In genomic region chr2:78961023-78961422, GRCm38 (mm10) we compare ENCODE assay signal across 11 mouse cellular contexts.
DNase-seq lines count a peak whose midpoint lies in the region; ATAC-seq and TF ChIP-seq lines count a peak whose summit lies in the region.
"Had no signal": no experiment of that assay in that cellular context is flagged by ENCODE, and none has a peak within 500 bp of the region (broad histone marks: within the 10 kb centered on the region; RNA-seq: fewer than 3 reads in every experiment).

No protein-coding gene starts in this region.

- H3K4me1 ChIP-seq in hindbrain, postnatal 0 days (ENCODE audit: insufficient read depth, low read length): 0 out of 2 replicates have a peak, but pooled peaks cover 5% of the 10 kb centered on the region
- H3K4me1 ChIP-seq in hindbrain, embryonic 10.5 days (replicated peaks): peaks cover 16% of the 10 kb centered on the region
- peaks cover 10 to 52% of the 10 kb centered on the region in 2 experiments for H3K4me1 ChIP-seq in CH12.LX (ENCODE audit: control insufficient read depth in 1 of 2, insufficient read depth in 2 of 2)
- H3K4me1 ChIP-seq in forebrain, postnatal 0 days (ENCODE audit: insufficient read depth): no peaks in the 10 kb centered on the region
- H3K4me1 ChIP-seq in kidney, embryonic 15.5 days: no peaks in the 10 kb centered on the region
- H3K4me1 ChIP-seq: lung, embryonic 15.5 days had no signal

- WGBS in hindbrain, postnatal 0 days: 27% methylated on average over 7 of the region's 7 CpGs
- 75% methylated on average over 7 of the region's 7 CpGs for WGBS in hindbrain, embryonic 10.5 days
- 30% methylated on average over 7 of the region's 7 CpGs for WGBS in forebrain, postnatal 0 days
- 80% methylated on average over 7 of the region's 7 CpGs for WGBS in kidney, embryonic 15.5 days

- no peak overlapping the region for H3K27ac ChIP-seq in hindbrain, postnatal 0 days
- no peak overlapping the region for H3K27ac ChIP-seq in hindbrain, embryonic 10.5 days
- H3K27ac ChIP-seq in CH12.LX (ENCODE audit: insufficient read depth, low read depth): peak overlapping the region; percentile 96
- no peak overlapping the region for H3K27ac ChIP-seq in forebrain, postnatal 0 days (ENCODE audit: low read depth, low read length)
- no peak overlapping the region for H3K27ac ChIP-seq in kidney, embryonic 15.5 days
- H3K27ac ChIP-seq: lung, embryonic 15.5 days had no signal

- in situ Hi-C loops in CH12.LX (cut with MboI; ENCODE audit: low pct_ligation_motif_present, low pct_unique_long_range_greater_than_20kb, low sequenced_read_pairs): loop anchor here (5.0 to 25.0 kb wide), 3 partner anchors 101 to 401 kb away; partner anchors contain the start of gene Itga4

- H3K79me2 ChIP-seq in CH12.LX (replicated peaks; ENCODE audit: control insufficient read depth, extremely low read depth, insufficient read depth, poor library complexity, severe bottlenecking): no peaks in the 10 kb centered on the region

- no peak overlapping the region for H3K4me3 ChIP-seq in hindbrain, postnatal 0 days (ENCODE audit: low read length)
- H3K4me3 ChIP-seq in hindbrain, embryonic 10.5 days: no peak overlapping the region
- peak overlapping the region; percentile 40 to 50 (median 44) for H3K4me3 ChIP-seq in CH12.LX (replicated peaks in 1 of 3; ENCODE audit: low read depth in 2 of 3, low read length in 2 of 3, poor library complexity in 1 of 3)
- H3K4me3 ChIP-seq in forebrain, postnatal 0 days (ENCODE audit: low read depth, low read length): no peak overlapping the region
- H3K4me3 ChIP-seq in kidney, embryonic 15.5 days (replicated peaks): no peak overlapping the region
- H3K4me3 ChIP-seq: lung, embryonic 15.5 days had no signal

- dilution Hi-C loops in CH12.LX (cut with MboI; ENCODE audit: extremely low pct_ligation_motif_present, extremely low pct_unique_long_range_greater_than_20kb, low sequenced_read_pairs): no loop called here

- TF ChIP-seq RAD21 in CH12.LX (IDR thresholded peaks at IDR 0.05; ENCODE audit: low read depth, low read length): no peak; the same call in 1 of the 2 replicates

- no peak overlapping the region for H3K9ac ChIP-seq in hindbrain, postnatal 0 days (replicated peaks; ENCODE audit: low read length)
- peak overlapping the region; percentile 79 for H3K9ac ChIP-seq in CH12.LX (ENCODE audit: insufficient read depth, low read depth)
- no peak overlapping the region for H3K9ac ChIP-seq in forebrain, postnatal 0 days
- H3K9ac ChIP-seq in kidney, embryonic 15.5 days: no peak overlapping the region
- H3K9ac ChIP-seq: lung, embryonic 15.5 days had no signal

- 0 out of 2 replicates have a peak, but pooled peaks have one; percentile 12 for TF ChIP-seq EP300 in CH12.LX (IDR thresholded peaks at IDR 0.05; ENCODE audit: low read length)

- no peaks in the 10 kb centered on the region for H3K9me3 ChIP-seq in hindbrain, postnatal 0 days (ENCODE audit: low read length)
- H3K9me3 ChIP-seq in hindbrain, embryonic 10.5 days: no peaks in the 10 kb centered on the region
- no peaks in the 10 kb centered on the region for H3K9me3 ChIP-seq in CH12.LX (replicated peaks; ENCODE audit: low read length)
- no peaks in the 10 kb centered on the region for H3K9me3 ChIP-seq in forebrain, postnatal 0 days (ENCODE audit: low read length)
- no peaks in the 10 kb centered on the region for H3K9me3 ChIP-seq in kidney, embryonic 15.5 days (replicated peaks)
- H3K9me3 ChIP-seq: lung, embryonic 15.5 days had no signal

- H3K4me2 ChIP-seq in hindbrain, postnatal 0 days (ENCODE audit: low read depth, low read length): peak overlapping the region; percentile 31; the same call in 1 of the 2 replicates
- peak overlapping the region; percentile 88 for H3K4me2 ChIP-seq in CH12.LX (ENCODE audit: insufficient read depth, low read depth, poor library complexity, severe bottlenecking)
- H3K4me2 ChIP-seq in forebrain, postnatal 0 days (ENCODE audit: low read depth): no peak overlapping the region
- no peak overlapping the region for H3K4me2 ChIP-seq in kidney, embryonic 15.5 days
- H3K4me2 ChIP-seq: lung, embryonic 15.5 days had no signal

- no peak; the same call in 1 of the 2 replicates for TF ChIP-seq POLR2A in CH12.LX (IDR thresholded peaks at IDR 0.05; ENCODE audit: low read depth, low read length)

- peak; percentile 65 to 77 for DNase-seq in cerebellum, postnatal 10 days
- DNase-seq in cerebellum, adult 8-10 months: no peak
- peak; percentile 72 for DNase-seq in hindbrain, postnatal 0 days (ENCODE audit: low spot score)
- DNase-seq in hindbrain, embryonic 10.5 days (ENCODE audit: low spot score): no peak
- no peak for DNase-seq in CH12.LX (ENCODE audit: extremely low read depth)
- peak; percentile 9 for DNase-seq in forebrain, postnatal 0 days
- DNase-seq in frontal cortex, postnatal 25 days (ENCODE audit: low spot score in 2 of 2): no peak
- DNase-seq: kidney, adult 11 months; right cerebral cortex, postnatal 14 days had no signal

- TF ChIP-seq CTCF in hindbrain, postnatal 0 days (IDR thresholded peaks at IDR 0.05; ENCODE audit: low read depth): peak; percentile 42
- no peak for TF ChIP-seq CTCF in CH12.LX (conservative IDR thresholded peaks at IDR 0.05 in 1 of 2, IDR thresholded peaks at IDR 0.05 in 1 of 2; ENCODE audit: low read depth in 2 of 2, low read length in 2 of 2)
- TF ChIP-seq CTCF in forebrain, postnatal 0 days (IDR thresholded peaks at IDR 0.05; ENCODE audit: low read depth): no peak

- no peaks in the 10 kb centered on the region for H3K36me3 ChIP-seq in hindbrain, postnatal 0 days (ENCODE audit: insufficient read depth, low read length)
- H3K36me3 ChIP-seq in hindbrain, embryonic 10.5 days: no peaks in the 10 kb centered on the region
- H3K36me3 ChIP-seq in CH12.LX (replicated peaks in 1 of 2; ENCODE audit: control insufficient read depth in 1 of 2, insufficient read depth in 1 of 2, low read length in 1 of 2): no peaks in the 10 kb centered on the region
- H3K36me3 ChIP-seq in forebrain, postnatal 0 days (ENCODE audit: insufficient read depth): no peaks in the 10 kb centered on the region
- H3K36me3 ChIP-seq in kidney, embryonic 15.5 days: no peaks in the 10 kb centered on the region
- H3K36me3 ChIP-seq: lung, embryonic 15.5 days had no signal

- H3K27me3 ChIP-seq in hindbrain, postnatal 0 days (ENCODE audit: insufficient read depth, low read length): no peaks in the 10 kb centered on the region
- no peaks in the 10 kb centered on the region for H3K27me3 ChIP-seq in hindbrain, embryonic 10.5 days (ENCODE audit: insufficient read depth, poor library complexity, severe bottlenecking)
- no peaks in the 10 kb centered on the region for H3K27me3 ChIP-seq in CH12.LX (replicated peaks)
- H3K27me3 ChIP-seq in forebrain, postnatal 0 days (ENCODE audit: insufficient read depth, low read length): no peaks in the 10 kb centered on the region
- H3K27me3 ChIP-seq in kidney, embryonic 15.5 days: no peaks in the 10 kb centered on the region
- H3K27me3 ChIP-seq: lung, embryonic 15.5 days had no signal

- peak; percentile 70 for ATAC-seq in hindbrain, postnatal 0 days
- no peak for ATAC-seq in forebrain, postnatal 0 days
- ATAC-seq in kidney, embryonic 15.5 days (replicated peaks; ENCODE audit: low FRiP score): no peak

TF ChIP-seq in CH12.LX, 34 proteins besides CTCF, POLR2A, EP300 and RAD21:
- peak; percentile 74 for TF ChIP-seq BHLHE40 (IDR thresholded peaks at IDR 0.05; ENCODE audit: low read depth, low read length)
- TF ChIP-seq MAX (IDR thresholded peaks at IDR 0.05; ENCODE audit: low read length): no peak
- TF ChIP-seq MEF2A (IDR thresholded peaks at IDR 0.05; ENCODE audit: borderline replicate concordance, low read depth, low read length): 0 out of 2 replicates have a peak, but pooled peaks have one; percentile 22
- peak; percentile 32; the same call in 1 of the 2 replicates for TF ChIP-seq SMC3 (IDR thresholded peaks at IDR 0.05; ENCODE audit: low read depth, low read length)
- TF ChIP-seq ZKSCAN1 (IDR thresholded peaks at IDR 0.05; ENCODE audit: borderline replicate concordance, low read depth, low read length): no peak
- TF ChIP-seq IRF4 (IDR thresholded peaks at IDR 0.05; ENCODE audit: low read depth, low read length): peak; percentile 69

Comparison
In these comparisons a context has a peak if more than half of its experiments do, and no peak if none do; other contexts are left out.
1. DNase-seq: peak in cerebellum, postnatal 10 days (2 of 2), hindbrain, postnatal 0 days (single experiment) and forebrain, postnatal 0 days (single experiment); none in cerebellum, adult 8-10 months (single experiment), hindbrain, embryonic 10.5 days (single experiment), CH12.LX (single experiment) and frontal cortex, postnatal 25 days (0 of 2).
2. H3K4me2 ChIP-seq: peak in hindbrain, postnatal 0 days (single experiment) and CH12.LX (single experiment); none in forebrain, postnatal 0 days (single experiment) and kidney, embryonic 15.5 days (single experiment).
3. H3K4me3 ChIP-seq: peak in CH12.LX (3 of 3); none in hindbrain, postnatal 0 days (single experiment), hindbrain, embryonic 10.5 days (single experiment), forebrain, postnatal 0 days (single experiment) and kidney, embryonic 15.5 days (single experiment).